ENCODE assay signal across 9 mouse cellular contexts in genomic region chr11:32347264-32347606, GRCm38 (mm10). TPM values are rescaled to one million over a fixed set of nuclear protein-coding genes. Genes with fewer than 3 reads are reported as not detected.
A peak's percentile ranks its signal among the peaks of the same experiment; 100 is the strongest.
DNase-seq lines count a peak whose midpoint lies in the region; ATAC-seq and TF ChIP-seq lines count a peak whose summit lies in the region.
"Had no signal": no experiment of that assay in that cellular context is flagged by ENCODE, and none has a peak within 500 bp of the region (broad histone marks: within the 10 kb centered on the region; RNA-seq: fewer than 3 reads in every experiment).

No protein-coding gene starts in this region.

- TF ChIP-seq CTCF in lung, adult 2 months (IDR thresholded peaks at IDR 0.05; ENCODE audit: insufficient read depth, low read length) = no peak
- TF ChIP-seq CTCF in embryonic fibroblast, embryonic 13.5 days (IDR thresholded peaks at IDR 0.05; ENCODE audit: borderline replicate concordance, insufficient read depth, low read length) = no peak
- no peak for TF ChIP-seq CTCF in intestine, postnatal 0 days (IDR thresholded peaks at IDR 0.05; ENCODE audit: low read depth)

- no peak overlapping the region for H3K27ac ChIP-seq in embryonic fibroblast, embryonic 13.5 days (ENCODE audit: insufficient read depth, low read length)
- H3K27ac ChIP-seq in intestine, postnatal 0 days (ENCODE audit: low read depth, low read length) = 0 out of 2 replicates have a peak overlapping the region, but pooled peaks have one; percentile 21
- peak overlapping the region; percentile 73 for H3K27ac ChIP-seq in neural tube, embryonic 14.5 days (ENCODE audit: low read depth, low read length)

- no peaks in the 10 kb centered on the region for H3K27me3 ChIP-seq in intestine, postnatal 0 days (replicated peaks; ENCODE audit: control insufficient read depth, insufficient read depth, low read length)
- no peaks in the 10 kb centered on the region for H3K27me3 ChIP-seq in neural tube, embryonic 14.5 days (ENCODE audit: control insufficient read depth, insufficient read depth, low read length)

- 6% methylated on average over 10 of the region's 10 CpGs for WGBS in lung, adult 2 months
- 6% methylated on average over 10 of the region's 10 CpGs for WGBS in intestine, postnatal 0 days
- 8% methylated on average over 10 of the region's 10 CpGs for WGBS in neural tube, embryonic 14.5 days

- H3K36me3 ChIP-seq in intestine, postnatal 0 days (ENCODE audit: control insufficient read depth, insufficient read depth) = 0 out of 2 replicates have a peak, but pooled peaks cover 2% of the 10 kb centered on the region
- H3K36me3 ChIP-seq in neural tube, embryonic 14.5 days (ENCODE audit: control insufficient read depth, insufficient read depth, low read length) = no peaks in the 10 kb centered on the region

- peak overlapping the region; percentile 96 for H3K4me2 ChIP-seq in intestine, postnatal 0 days (replicated peaks; ENCODE audit: low read depth)
- peak overlapping the region; percentile 93 for H3K4me2 ChIP-seq in neural tube, embryonic 14.5 days (ENCODE audit: low read depth, low read length)

- H3K9me3 ChIP-seq in intestine, postnatal 0 days (ENCODE audit: control insufficient read depth) = no peaks in the 10 kb centered on the region
- H3K9me3 ChIP-seq in neural tube, embryonic 14.5 days (ENCODE audit: control insufficient read depth, low read length) = no peaks in the 10 kb centered on the region

- H3K4me1 ChIP-seq in lung, adult 2 months (ENCODE audit: control insufficient read depth, insufficient read depth, low read length) = peaks cover 5% of the 10 kb centered on the region; the same call in 1 of the 2 replicates
- peaks cover 14% of the 10 kb centered on the region for H3K4me1 ChIP-seq in embryonic fibroblast, embryonic 13.5 days (ENCODE audit: control insufficient read depth, insufficient read depth, low read length)
- peaks cover 3% of the 10 kb centered on the region; the same call in 1 of the 2 replicates for H3K4me1 ChIP-seq in intestine, postnatal 0 days (replicated peaks; ENCODE audit: control insufficient read depth, insufficient read depth, low read length)
- H3K4me1 ChIP-seq in neural tube, embryonic 14.5 days (ENCODE audit: control insufficient read depth, insufficient read depth, low read length) = peaks cover 22% of the 10 kb centered on the region

- 0 out of 2 replicates have a peak, but pooled peaks have one; percentile 0 for ATAC-seq in intestine, postnatal 0 days
- peak; percentile 50 for ATAC-seq in neural tube, embryonic 14.5 days (ENCODE audit: low read depth)

- H3K4me3 ChIP-seq in lung, adult 2 months (replicated peaks; ENCODE audit: extremely low read depth, low read depth, low read length) = peak overlapping the region; percentile 55
- H3K4me3 ChIP-seq in embryonic fibroblast, embryonic 13.5 days (ENCODE audit: insufficient read depth, low read length) = peak overlapping the region; percentile 42
- peak overlapping the region; percentile 73 for H3K4me3 ChIP-seq in intestine, postnatal 0 days (ENCODE audit: low read depth, low read length)
- peak overlapping the region; percentile 78 for H3K4me3 ChIP-seq in neural tube, embryonic 14.5 days (ENCODE audit: low read depth, low read length)

- DNase-seq in lung, adult 2 months = no peak
- no peak for DNase-seq in lung, postnatal 25 days (ENCODE audit: low spot score)
- no peak for DNase-seq in thymus, postnatal 4 days
- no peak for DNase-seq in right cerebral cortex, postnatal 14 days
- no peak for DNase-seq in gastrocnemius, postnatal 10 days

- H3K9ac ChIP-seq in intestine, postnatal 0 days (ENCODE audit: low read depth, low read length) = peak overlapping the region; percentile 67
- peak overlapping the region; percentile 95 for H3K9ac ChIP-seq in neural tube, embryonic 14.5 days (replicated peaks; ENCODE audit: low read depth, low read length)

- no peak for TF ChIP-seq POLR2A in lung, adult 2 months (IDR thresholded peaks at IDR 0.05; ENCODE audit: borderline replicate concordance, extremely low read depth, low read depth, low read length)
- TF ChIP-seq POLR2A in embryonic fibroblast, embryonic 13.5 days (IDR thresholded peaks at IDR 0.05; ENCODE audit: low read depth, low read length) = no peak

RNA-seq across cellular contexts. Expression of gene Sh3pxd2b, which starts 0.4 kb away (rescaled TPM):
- polyA plus RNA-seq in lung, adult 2 months (2012; rRNA removed) = 8.1 and 10.7 TPM in 2 replicates
- polyA plus RNA-seq in embryonic fibroblast, embryonic 13.5 days (2011; ENCODE audit: insufficient read length, low read depth, missing spikeins) = 53.6 and 58.8 TPM in 2 replicates
- 3.2 TPM in 2 replicates for polyA plus RNA-seq in intestine, postnatal 0 days (2015; fragmentation: Nextera tagmentation; extraction: Ambion mirVana)
- 21.3 and 23.1 TPM in 2 replicates for polyA plus RNA-seq in neural tube, embryonic 14.5 days (2014; fragmentation: Nextera tagmentation; extraction: Ambion mirVana)
- total RNA-seq in gastrocnemius, postnatal 10 days (2021) = 10 to 100 TPM; 25.1 to 32.5 TPM

RNA-seq across cellular contexts. Expression of gene Hbq1a, which starts 47.4 kb away (rescaled TPM):
- 1.1 and 1.3 TPM in 2 replicates for polyA plus RNA-seq in lung, adult 2 months (2012; rRNA removed)
- not detected in 2 replicates for polyA plus RNA-seq in embryonic fibroblast, embryonic 13.5 days (2011; ENCODE audit: insufficient read length, low read depth, missing spikeins)
- 0.21 TPM in 1 of 2 replicates, not detected in the other for polyA plus RNA-seq in intestine, postnatal 0 days (2015; fragmentation: Nextera tagmentation; extraction: Ambion mirVana)
- 1.9 TPM in 1 of 2 replicates, not detected in the other for polyA plus RNA-seq in neural tube, embryonic 14.5 days (2014; fragmentation: Nextera tagmentation; extraction: Ambion mirVana)
- not detected for total RNA-seq in gastrocnemius, postnatal 10 days (2021)
- total RNA-seq: gastrocnemius, postnatal 36 days had no signal

RNA-seq across cellular contexts. Expression of gene Hba-a2, which starts 50.9 kb away (rescaled TPM):
- 11,114 and 27,871 TPM in 2 replicates for polyA plus RNA-seq in lung, adult 2 months (2012; rRNA removed)
- polyA plus RNA-seq in embryonic fibroblast, embryonic 13.5 days (2011; ENCODE audit: insufficient read length, low read depth, missing spikeins) = not detected in 2 replicates
- polyA plus RNA-seq in intestine, postnatal 0 days (2015; fragmentation: Nextera tagmentation; extraction: Ambion mirVana) = 860 and 1,295 TPM in 2 replicates
- polyA plus RNA-seq in neural tube, embryonic 14.5 days (2014; fragmentation: Nextera tagmentation; extraction: Ambion mirVana) = 5,205 and 6,030 TPM in 2 replicates
- 1,000 to 10,000 TPM in 1 of 2 experiments, 100 to 1,000 TPM in 1; 662 to 1,092 TPM for total RNA-seq in gastrocnemius, postnatal 10 days (2021)

Comparison
In these comparisons a context has a peak if more than half of its experiments do, and no peak if none do; other contexts are left out.
1. RNA of gene Hba-a2, which starts 50.9 kb away (polyA plus RNA-seq): 11,114 to 27,871 TPM in lung, adult 2 months, 5,205 to 6,030 TPM in neural tube, embryonic 14.5 days and 860 to 1,295 TPM in intestine, postnatal 0 days; not detected in embryonic fibroblast, embryonic 13.5 days; every median in the first group is over 100 times any median in the second.
2. Peak in every context shown above with its lines, with median percentiles within 50 percentile points of each other: H3K4me3 ChIP-seq.